Mouse (Mus musculus) liver, adult 2 months (tissue): ENCODE measurements around the gene Usp21.

Experiments used
- CTCF ChIP-seq: fragments of 200-500 bp; IDR thresholded peaks from 2 replicates; pipeline ENCODE4 v1.5.1; 2011; ENCODE audit warnings: low read depth, low read length, control low read depth
- POLR2A ChIP-seq: fragments of 200-500 bp; IDR thresholded peaks from 2 replicates; pipeline ENCODE4 v1.6.1; 2011; ENCODE audit warnings: low read length, control low read depth; ENCODE audit not compliant: insufficient read depth; ENCODE audit errors: extremely low read depth

DNA sequence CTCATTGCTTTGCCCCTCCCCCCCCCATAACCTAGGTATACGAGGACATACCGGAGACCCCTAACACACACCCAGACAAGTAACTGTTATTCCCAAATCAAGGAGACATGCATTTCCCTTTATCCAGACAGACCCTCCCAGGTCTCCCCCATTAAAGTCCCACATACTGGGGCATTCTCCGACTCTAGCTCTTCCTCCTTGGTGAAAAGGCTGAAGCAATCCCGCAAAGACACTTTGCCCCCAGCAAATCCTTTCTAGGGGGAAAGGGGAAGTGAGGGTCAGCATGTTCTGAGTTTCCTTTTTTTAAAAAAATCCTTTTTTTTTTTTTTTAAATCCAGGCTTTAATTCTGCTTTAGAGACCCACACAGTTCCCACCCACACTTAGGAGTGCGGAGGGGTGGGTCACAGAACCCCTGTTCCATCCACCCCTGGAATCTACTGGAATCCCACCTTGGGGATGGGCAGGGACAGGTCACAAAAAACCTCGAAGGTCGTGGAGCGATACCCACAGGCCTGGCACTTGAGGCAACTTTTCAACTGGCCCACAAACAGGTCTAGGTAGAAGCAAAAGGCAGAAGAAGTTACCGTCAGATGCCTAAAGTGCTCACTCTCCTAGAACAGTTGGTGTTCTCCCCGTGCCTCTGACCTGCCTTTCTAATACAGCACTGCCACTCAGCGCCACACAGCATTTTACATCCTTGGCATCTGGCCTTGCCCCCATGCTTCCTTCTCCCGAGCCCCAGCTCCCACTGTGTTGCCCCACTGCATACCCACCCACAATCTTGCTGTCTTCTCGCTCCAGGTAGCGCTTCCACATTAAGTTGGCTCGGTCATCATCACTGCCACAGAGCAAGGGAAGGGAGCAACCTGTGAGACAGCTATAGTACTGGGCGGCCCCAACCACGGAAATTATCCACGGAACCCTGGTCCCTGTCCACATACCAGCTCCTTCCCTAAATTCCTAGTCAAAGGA lies 4.3 kb downstream of the Usp21 start:
- TF ChIP-seq POLR2A (no peak), CTCF (no peak)
